Mouse (Mus musculus) liver, embryonic 15.5 days (tissue): ENCODE measurements around the gene Hnf1b. TPM values are rescaled to one million over a fixed set of nuclear protein-coding genes. Genes with fewer than 3 reads are reported as not detected.

Source experiments
- ATAC-seq: fragments of 200-750 bp; cut with Nextera tagmentation; 2 replicates; pipeline ENCODE4 v1.8.0; 2017; ENCODE audit warnings: moderate number of reproducible peaks, mild to moderate bottlenecking, moderate library complexity; ENCODE audit not compliant: insufficient read depth
- H3K27ac ChIP-seq: fragments of 300-500 bp; sonication (generic); replicated peaks from 2 replicates; pipeline ENCODE4 v1.5.1; 2015; ENCODE audit warnings: mild to moderate bottlenecking, inconsistent platforms
- H3K27me3 ChIP-seq: fragments of 300-500 bp; sonication (generic); 2 replicates; pipeline ENCODE4 v1.6.1; 2015; ENCODE audit warnings: mild to moderate bottlenecking, inconsistent platforms
- H3K36me3 ChIP-seq: fragments of 300-500 bp; sonication (generic); replicated peaks from 2 replicates; pipeline ENCODE4 v1.6.1; 2015; ENCODE audit warnings: moderate library complexity, mild to moderate bottlenecking, inconsistent platforms
- H3K4me1 ChIP-seq: fragments of 300-500 bp; sonication (generic); replicated peaks from 2 replicates; pipeline ENCODE4 v1.6.1; 2015; ENCODE audit warnings: inconsistent platforms
- H3K4me2 ChIP-seq: fragments of 300-500 bp; sonication (generic); 2 replicates; pipeline ENCODE4 v1.6.1; 2015; ENCODE audit warnings: moderate library complexity, mild to moderate bottlenecking, inconsistent platforms
- H3K4me3 ChIP-seq: fragments of 300-500 bp; sonication (generic); replicated peaks from 2 replicates; pipeline ENCODE4 v1.5.1; 2015; ENCODE audit warnings: mild to moderate bottlenecking, inconsistent platforms
- H3K9ac ChIP-seq: fragments of 300-500 bp; sonication (generic); 2 replicates; pipeline ENCODE4 v1.6.1; 2015; ENCODE audit warnings: moderate library complexity, mild to moderate bottlenecking, inconsistent platforms
- H3K9me3 ChIP-seq: fragments of 300-500 bp; sonication (generic); replicated peaks from 2 replicates; pipeline ENCODE4 v1.6.1; 2016; ENCODE audit warnings: inconsistent platforms
- WGBS: fragments of 180-500 bp; shearing (Covaris S2); methylation state at CpG from one replicate; pipeline ENCODE4 v1.1.7; 2015; ENCODE audit warnings: mixed read lengths; ENCODE audit not compliant: insufficient replicate concordance; 5-methylcytosine and 5-hydroxymethylcytosine counted together
- polyA plus RNA-seq: library from polyadenylated mRNA; unstranded; fragments of >200 nt; fragmentation: Nextera tagmentation; extraction: Ambion mirVana; gene quantifications from 2 replicates; pipeline ENCODE4 v1.2.1, GENCODE M21; 2015

Hnf1b gene
- polyA plus RNA-seq, 1 experiment from 2014 or later: 3.1 TPM

GRCm38 (mm10) chr11:83853221-83853792, 3.4 kb downstream of the Hnf1b start:
- WGBS: under 1% methylated on average over 33 of the region's 33 CpGs
- Histone ChIP-seq H3K4me2 (peak overlapping the region; percentile 53), H3K4me1 (no peaks in the 10 kb centered on the region), H3K9me3 (no peaks in the 10 kb centered on the region), H3K27me3 (peaks cover 94% of the 10 kb centered on the region), H3K27ac (peak overlapping the region; percentile 48; the same call in 1 of the 2 replicates), H3K4me3 (peak overlapping the region; percentile 46), H3K36me3 (no peaks in the 10 kb centered on the region), H3K9ac (peak overlapping the region; percentile 32; the same call in 1 of the 2 replicates)
- no peak for ATAC-seq

GRCm38 (mm10) chr11:83854091-83854490, 4.2 kb downstream of the Hnf1b start:
- Histone ChIP-seq H3K4me2 (no peak overlapping the region), H3K4me1 (no peaks in the 10 kb centered on the region), H3K9ac (no peak overlapping the region), H3K36me3 (no peaks in the 10 kb centered on the region), H3K27me3 (peaks cover 94% of the 10 kb centered on the region), H3K9me3 (no peaks in the 10 kb centered on the region), H3K27ac (no peak overlapping the region), H3K4me3 (no peak overlapping the region)
- ATAC-seq: no peak
- 6% methylated on average over 10 of the region's 10 CpGs for WGBS

GRCm38 (mm10) chr11:83854707-83855106, 4.8 kb downstream of the Hnf1b start:
- no peak overlapping the region for H3K9ac ChIP-seq
- WGBS: 14% methylated on average over 2 of the region's 2 CpGs
- H3K27me3 ChIP-seq: peaks cover 89% of the 10 kb centered on the region
- H3K4me3 ChIP-seq: no peak overlapping the region
- ATAC-seq: no peak
- H3K4me1 ChIP-seq: no peaks in the 10 kb centered on the region
- no peaks in the 10 kb centered on the region for H3K36me3 ChIP-seq
- no peak overlapping the region for H3K27ac ChIP-seq
- H3K4me2 ChIP-seq: no peak overlapping the region
- no peaks in the 10 kb centered on the region for H3K9me3 ChIP-seq

- Histone ChIP-seq H3K4me3 (no peak overlapping the region), H3K9me3 (no peaks in the 10 kb centered on the region), H3K4me2 (no peak overlapping the region), H3K27ac (no peak overlapping the region), H3K27me3 (peaks cover 64% of the 10 kb centered on the region), H3K36me3 (no peaks in the 10 kb centered on the region), H3K4me1 (no peaks in the 10 kb centered on the region), H3K9ac (no peak overlapping the region)
- 50% methylated on average over 1 of the region's 1 CpGs for WGBS
- ATAC-seq: no peak
Measured at GRCm38 (mm10) chr11:83857256-83857655, 7.4 kb downstream of the Hnf1b start.

GRCm38 (mm10) chr11:83865286-83865685, 15.4 kb downstream of the Hnf1b start:
- Histone ChIP-seq H3K4me1 (no peaks in the 10 kb centered on the region), H3K9ac (no peak overlapping the region), H3K4me2 (no peak overlapping the region), H3K36me3 (no peaks in the 10 kb centered on the region), H3K9me3 (no peaks in the 10 kb centered on the region), H3K4me3 (no peak overlapping the region), H3K27ac (no peak overlapping the region), H3K27me3 (no peaks in the 10 kb centered on the region)
- no peak for ATAC-seq
- 38% methylated on average over 9 of the region's 9 CpGs for WGBS

GRCm38 (mm10) chr11:83867571-83867970, 17.7 kb downstream of the Hnf1b start:
- Histone ChIP-seq H3K9ac (no peak overlapping the region), H3K9me3 (no peaks in the 10 kb centered on the region), H3K27ac (no peak overlapping the region), H3K4me2 (no peak overlapping the region), H3K27me3 (no peaks in the 10 kb centered on the region), H3K36me3 (no peaks in the 10 kb centered on the region), H3K4me1 (0 out of 2 replicates have a peak, but pooled peaks cover 3% of the 10 kb centered on the region), H3K4me3 (no peak overlapping the region)
- no peak for ATAC-seq
- WGBS: 48% methylated on average over 3 of the region's 3 CpGs

GRCm38 (mm10) chr11:83869147-83869546, 19.3 kb downstream of the Hnf1b start:
- H3K9me3 ChIP-seq: no peaks in the 10 kb centered on the region
- no peak overlapping the region for H3K4me3 ChIP-seq
- H3K27ac ChIP-seq: no peak overlapping the region
- 45% methylated on average over 1 of the region's 1 CpGs for WGBS
- H3K27me3 ChIP-seq: no peaks in the 10 kb centered on the region
- no peaks in the 10 kb centered on the region for H3K36me3 ChIP-seq
- ATAC-seq: no peak
- H3K4me1 ChIP-seq: 0 out of 2 replicates have a peak, but pooled peaks cover 3% of the 10 kb centered on the region
- H3K9ac ChIP-seq: no peak overlapping the region
- no peak overlapping the region for H3K4me2 ChIP-seq

GRCm38 (mm10) chr11:83869686-83870085, 19.8 kb downstream of the Hnf1b start:
- no peak overlapping the region for H3K4me2 ChIP-seq
- ATAC-seq: no peak
- WGBS: 62% methylated on average over 3 of the region's 3 CpGs
- no peak overlapping the region for H3K27ac ChIP-seq
- no peaks in the 10 kb centered on the region for H3K9me3 ChIP-seq
- 0 out of 2 replicates have a peak, but pooled peaks cover 3% of the 10 kb centered on the region for H3K4me1 ChIP-seq
- H3K36me3 ChIP-seq: no peaks in the 10 kb centered on the region
- H3K27me3 ChIP-seq: no peaks in the 10 kb centered on the region
- H3K9ac ChIP-seq: no peak overlapping the region
- no peak overlapping the region for H3K4me3 ChIP-seq

- H3K9ac ChIP-seq: no peak overlapping the region
- H3K4me1 ChIP-seq: 0 out of 2 replicates have a peak, but pooled peaks cover 3% of the 10 kb centered on the region
- H3K27me3 ChIP-seq: no peaks in the 10 kb centered on the region
- no peak for ATAC-seq
- no peak overlapping the region for H3K27ac ChIP-seq
- no peak overlapping the region for H3K4me2 ChIP-seq
- no peaks in the 10 kb centered on the region for H3K9me3 ChIP-seq
- H3K36me3 ChIP-seq: no peaks in the 10 kb centered on the region
- H3K4me3 ChIP-seq: no peak overlapping the region
- WGBS: 33% methylated on average over 9 of the region's 9 CpGs
Measured at GRCm38 (mm10) chr11:83871780-83872554, 22.1 kb downstream of the Hnf1b start.

GRCm38 (mm10) chr11:83873509-83873908, 23.6 kb downstream of the Hnf1b start:
- Histone ChIP-seq H3K9me3 (no peaks in the 10 kb centered on the region), H3K27me3 (no peaks in the 10 kb centered on the region), H3K4me3 (no peak overlapping the region), H3K4me1 (peaks cover 3% of the 10 kb centered on the region; the same call in 1 of the 2 replicates), H3K36me3 (no peaks in the 10 kb centered on the region), H3K27ac (no peak overlapping the region), H3K4me2 (no peak overlapping the region), H3K9ac (no peak overlapping the region)
- no peak for ATAC-seq
- 63% methylated on average over 9 of the region's 9 CpGs for WGBS

GRCm38 (mm10) chr11:83876630-83877029, 26.8 kb downstream of the Hnf1b start:
- H3K4me3 ChIP-seq: no peak overlapping the region
- H3K36me3 ChIP-seq: no peaks in the 10 kb centered on the region
- H3K9ac ChIP-seq: no peak overlapping the region
- WGBS: 77% methylated on average over 7 of the region's 7 CpGs
- no peaks in the 10 kb centered on the region for H3K9me3 ChIP-seq
- peaks cover 14% of the 10 kb centered on the region for H3K4me1 ChIP-seq
- H3K27ac ChIP-seq: no peak overlapping the region
- H3K27me3 ChIP-seq: no peaks in the 10 kb centered on the region
- ATAC-seq: no peak
- no peak overlapping the region for H3K4me2 ChIP-seq
